Mouse (Mus musculus) ES-Bruce4 (cell line): ENCODE measurements around the gene Scp2.

Source experiments
- CTCF ChIP-seq: IDR thresholded peaks from one replicate; pipeline ENCODE4 v1.8.1; 2011; ENCODE audit warnings: low read depth, low read length
- POLR2A ChIP-seq: IDR thresholded peaks from one replicate; pipeline ENCODE4 v1.8.1; 2011; ENCODE audit warnings: low read length; ENCODE audit not compliant: insufficient read depth

GRCm38 (mm10) chr4:108020178-108020577, 124.6 kb downstream of the Scp2 start:
- TF ChIP-seq POLR2A = no peak
- TF ChIP-seq CTCF = no peak
